Mouse (Mus musculus) lung, embryonic 14.5 days (tissue): ENCODE measurements at regions not wholly inside any gene's neighbourhood (a gene's known extent, or its start where the extent isn't known, plus 50 kb on each side); places are given as distances from the start of the nearest gene placed in this dataset.

Source experiments
- ATAC-seq: fragments of 200-750 bp; cut with Nextera tagmentation; 2 replicates; pipeline ENCODE4 v1.8.0; 2017; ENCODE audit warnings: mild to moderate bottlenecking, moderate TSS enrichment, moderate library complexity; ENCODE audit not compliant: insufficient read depth
- DNase-seq: peaks from one replicate; pipeline ENCODE4 v3.0.0-alpha.2; 2015
- H3K27ac ChIP-seq: fragments of 300-500 bp; sonication (generic); 2 replicates; pipeline ENCODE4 v1.5.1; 2014; ENCODE audit warnings: low read depth, mild to moderate bottlenecking, moderate library complexity
- H3K27me3 ChIP-seq: fragments of 300-500 bp; sonication (generic); 2 replicates; pipeline ENCODE4 v1.6.1; 2014; ENCODE audit warnings: low read length, control low read depth; ENCODE audit not compliant: insufficient read depth
- H3K36me3 ChIP-seq: fragments of 300-500 bp; sonication (generic); 2 replicates; pipeline ENCODE4 v1.6.1; 2014; ENCODE audit warnings: control low read depth; ENCODE audit not compliant: insufficient read depth
- H3K4me1 ChIP-seq: fragments of 300-500 bp; sonication (generic); 2 replicates; pipeline ENCODE4 v1.6.1; 2014; ENCODE audit warnings: antibody characterized with exemption, control low read depth; ENCODE audit not compliant: insufficient read depth
- H3K4me2 ChIP-seq: fragments of 300-500 bp; sonication (generic); 2 replicates; pipeline ENCODE4 v1.6.1; 2014; ENCODE audit warnings: mild to moderate bottlenecking
- H3K4me3 ChIP-seq: fragments of 300-500 bp; sonication (generic); 2 replicates; pipeline ENCODE4 v1.5.1; 2014; ENCODE audit warnings: low read depth, low read length
- H3K9ac ChIP-seq: fragments of 300-500 bp; sonication (generic); 2 replicates; pipeline ENCODE4 v1.6.1; 2014
- H3K9me3 ChIP-seq: fragments of 300-500 bp; sonication (generic); 2 replicates; pipeline ENCODE4 v1.6.1; 2016; ENCODE audit warnings: low read depth, low read length, control low read depth
- CTCF ChIP-seq: IDR thresholded peaks from 2 replicates; pipeline ENCODE4 v1.5.1; 2016; ENCODE audit warnings: antibody characterized with exemption, low read depth
- WGBS: fragments of 180-500 bp; shearing (Covaris S2); extraction: QIAGEN DNeasy Blood & Tissue Kit; methylation state at CpG from one replicate; pipeline ENCODE4 v1.1.7; 2014; 5-methylcytosine and 5-hydroxymethylcytosine counted together

GRCm38 (mm10) chr4:9787795-9788365 is 1086.4 kb upstream of the 2610301B20Rik start:
- Histone ChIP-seq H3K27ac (no peak overlapping the region), H3K4me1 (no peaks in the 10 kb centered on the region), H3K36me3 (no peaks in the 10 kb centered on the region), H3K4me2 (no peak overlapping the region), H3K4me3 (no peak overlapping the region), H3K27me3 (no peaks in the 10 kb centered on the region), H3K9me3 (no peaks in the 10 kb centered on the region), H3K9ac (no peak overlapping the region)
- no peak for ATAC-seq
- WGBS, result 68% methylated on average over 5 of the region's 5 CpGs
- no peak for TF ChIP-seq CTCF
- no peak for DNase-seq

- Histone ChIP-seq H3K27me3 (no peaks in the 10 kb centered on the region), H3K9ac (no peak overlapping the region), H3K4me2 (no peak overlapping the region), H3K27ac (no peak overlapping the region), H3K4me3 (no peak overlapping the region), H3K4me1 (no peaks in the 10 kb centered on the region), H3K9me3 (no peaks in the 10 kb centered on the region), H3K36me3 (no peaks in the 10 kb centered on the region)
- no peak for TF ChIP-seq CTCF
- DNase-seq, result no peak
- WGBS, result 82% methylated on average over 8 of the region's 8 CpGs
- ATAC-seq, result no peak
Measured at GRCm38 (mm10) chr4:9790478-9790877, 1083.8 kb upstream of the 2610301B20Rik start.
